Mouse (Mus musculus): ENCODE data around the gene Gm10487.
"Not testable (repeated sequence)": the region's sequence is repeated elsewhere in the genome, so short reads cannot be mapped to it uniquely, and the experiment has no call there.

The Gm10487 gene

GRCm38 (mm10) chrX:30843369-30843768, at the start of gene Gm10487:
Gm10487 (minus strand) TSS chrX:30843469.
- DNase-seq = not testable (repeated sequence)
